Mouse (Mus musculus): ENCODE measurements around the gene Tesk1. TPM values are rescaled to one million over a fixed set of nuclear protein-coding genes. Genes with fewer than 3 reads are reported as not detected.

Gene Tesk1
- polyA plus RNA-seq, 1 experiment from 2014 or later = 9.2 TPM

GRCm38 (mm10) chr4:43417269-43418062, 24.3 kb upstream of the Tesk1 start:
- Histone ChIP-seq H3K4me1 (ENCODE audit: control insufficient read depth, insufficient read depth, low read depth, low read length) (peaks cover 3% of the 10 kb centered on the region), H3K36me3 (ENCODE audit: control insufficient read depth, insufficient read depth, low read length) (peaks cover 29% of the 10 kb centered on the region)

GRCm38 (mm10) chr4:43418450-43418849, 23.3 kb upstream of the Tesk1 start:
- Histone ChIP-seq H3K4me1 (ENCODE audit: control insufficient read depth, insufficient read depth, low read depth, low read length) (peaks cover 3% of the 10 kb centered on the region; the same call in 1 of the 2 replicates), H3K27ac (ENCODE audit: low read depth, low read length) (no peak overlapping the region), H3K36me3 (ENCODE audit: control insufficient read depth, insufficient read depth, low read length) (peaks cover 39% of the 10 kb centered on the region), H3K9ac (ENCODE audit: low read depth, low read length) (no peak overlapping the region), H3K4me2 (ENCODE audit: low read length) (no peak overlapping the region), H3K4me3 (ENCODE audit: low read length) (no peak overlapping the region), H3K9me3 (ENCODE audit: control insufficient read depth, low read length) (no peaks in the 10 kb centered on the region), H3K27me3 (replicated peaks; ENCODE audit: control insufficient read depth, insufficient read depth, low read length) (no peaks in the 10 kb centered on the region)
- ATAC-seq = no peak
- 69% methylated on average over 4 of the region's 4 CpGs for WGBS

More at GRCm38 (mm10) chr4:43417269-43418062, 24.3 kb upstream of the Tesk1 start:
- H3K9me3 ChIP-seq (ENCODE audit: control insufficient read depth, low read length) = no peaks in the 10 kb centered on the region
- H3K27ac ChIP-seq (ENCODE audit: low read depth, low read length) = no peak overlapping the region
- no peak for ATAC-seq
- no peak overlapping the region for H3K4me3 ChIP-seq (ENCODE audit: low read length)
- no peak overlapping the region for H3K4me2 ChIP-seq (ENCODE audit: low read length)
- no peak overlapping the region; the same call in 1 of the 2 replicates for H3K9ac ChIP-seq (ENCODE audit: low read depth, low read length)
- 85% methylated on average over 16 of the region's 16 CpGs for WGBS
- no peaks in the 10 kb centered on the region for H3K27me3 ChIP-seq (replicated peaks; ENCODE audit: control insufficient read depth, insufficient read depth, low read length)

- Histone ChIP-seq H3K27ac (ENCODE audit: low read depth, low read length) (no peak overlapping the region), H3K9ac (ENCODE audit: low read depth, low read length) (no peak overlapping the region), H3K4me3 (ENCODE audit: low read length) (no peak overlapping the region), H3K4me1 (ENCODE audit: control insufficient read depth, insufficient read depth, low read depth, low read length) (peaks cover 3% of the 10 kb centered on the region; the same call in 1 of the 2 replicates), H3K27me3 (replicated peaks; ENCODE audit: control insufficient read depth, insufficient read depth, low read length) (0 out of 2 replicates have a peak, but pooled peaks cover under 1% of the 10 kb centered on the region), H3K36me3 (ENCODE audit: control insufficient read depth, insufficient read depth, low read length) (peaks cover 46% of the 10 kb centered on the region), H3K4me2 (ENCODE audit: low read length) (no peak overlapping the region), H3K9me3 (ENCODE audit: control insufficient read depth, low read length) (no peaks in the 10 kb centered on the region)
- no peak for ATAC-seq
- 56% methylated on average over 15 of the region's 15 CpGs for WGBS
These were observed 22.6 kb upstream of the Tesk1 start for GRCm38 (mm10) chr4:43418973-43419656.

GRCm38 (mm10) chr4:43419801-43420281, 21.9 kb upstream of the Tesk1 start:
- WGBS = 65% methylated on average over 9 of the region's 9 CpGs
- H3K27ac ChIP-seq (ENCODE audit: low read depth, low read length) = no peak overlapping the region
- 0 out of 2 replicates have a peak, but pooled peaks cover 3% of the 10 kb centered on the region for H3K27me3 ChIP-seq (replicated peaks; ENCODE audit: control insufficient read depth, insufficient read depth, low read length)
- H3K9me3 ChIP-seq (ENCODE audit: control insufficient read depth, low read length) = no peaks in the 10 kb centered on the region
- H3K4me1 ChIP-seq (ENCODE audit: control insufficient read depth, insufficient read depth, low read depth, low read length) = peaks cover 3% of the 10 kb centered on the region; the same call in 1 of the 2 replicates
- H3K4me3 ChIP-seq (ENCODE audit: low read length) = no peak overlapping the region
- H3K9ac ChIP-seq (ENCODE audit: low read depth, low read length) = no peak overlapping the region
- peaks cover 53% of the 10 kb centered on the region for H3K36me3 ChIP-seq (ENCODE audit: control insufficient read depth, insufficient read depth, low read length)
- ATAC-seq = no peak; the same call in 1 of the 2 replicates
- no peak overlapping the region for H3K4me2 ChIP-seq (ENCODE audit: low read length)

- peaks cover 3% of the 10 kb centered on the region; the same call in 1 of the 2 replicates for H3K4me1 ChIP-seq (ENCODE audit: control insufficient read depth, insufficient read depth, low read depth, low read length)
- H3K36me3 ChIP-seq (ENCODE audit: control insufficient read depth, insufficient read depth, low read length) = peaks cover 58% of the 10 kb centered on the region
- no peaks in the 10 kb centered on the region for H3K9me3 ChIP-seq (ENCODE audit: control insufficient read depth, low read length)
- H3K27ac ChIP-seq (ENCODE audit: low read depth, low read length) = no peak overlapping the region
- H3K27me3 ChIP-seq (replicated peaks; ENCODE audit: control insufficient read depth, insufficient read depth, low read length) = 0 out of 2 replicates have a peak, but pooled peaks cover 3% of the 10 kb centered on the region
- ATAC-seq = no peak; the same call in 1 of the 2 replicates
- no peak overlapping the region for H3K4me3 ChIP-seq (ENCODE audit: low read length)
- no peak overlapping the region for H3K9ac ChIP-seq (ENCODE audit: low read depth, low read length)
- WGBS = 4% methylated on average over 6 of the region's 6 CpGs
- H3K4me2 ChIP-seq (ENCODE audit: low read length) = no peak overlapping the region
These were observed 21.4 kb upstream of the Tesk1 start for GRCm38 (mm10) chr4:43420305-43420704.

GRCm38 (mm10) chr4:43421632-43422240, 20.0 kb upstream of the Tesk1 start:
- H3K9me3 ChIP-seq (ENCODE audit: control insufficient read depth, low read length) = no peaks in the 10 kb centered on the region

GRCm38 (mm10) chr4:43423267-43423934, 18.3 kb upstream of the Tesk1 start:
- WGBS = 92% methylated on average over 20 of the region's 20 CpGs
- Histone ChIP-seq H3K4me2 (ENCODE audit: low read length) (no peak overlapping the region), H3K36me3 (ENCODE audit: control insufficient read depth, insufficient read depth, low read length) (peaks cover 51% of the 10 kb centered on the region), H3K4me1 (ENCODE audit: control insufficient read depth, insufficient read depth, low read depth, low read length) (peaks cover 4% of the 10 kb centered on the region), H3K9me3 (ENCODE audit: control insufficient read depth, low read length) (no peaks in the 10 kb centered on the region), H3K4me3 (ENCODE audit: low read length) (no peak overlapping the region), H3K9ac (ENCODE audit: low read depth, low read length) (no peak overlapping the region), H3K27ac (ENCODE audit: low read depth, low read length) (no peak overlapping the region), H3K27me3 (replicated peaks; ENCODE audit: control insufficient read depth, insufficient read depth, low read length) (0 out of 2 replicates have a peak, but pooled peaks cover 3% of the 10 kb centered on the region)
- no peak for ATAC-seq

More at GRCm38 (mm10) chr4:43421632-43422240, 20.0 kb upstream of the Tesk1 start:
- Histone ChIP-seq H3K4me1 (ENCODE audit: control insufficient read depth, insufficient read depth, low read depth, low read length) (no peaks in the 10 kb centered on the region; the same call in 1 of the 2 replicates), H3K27me3 (replicated peaks; ENCODE audit: control insufficient read depth, insufficient read depth, low read length) (0 out of 2 replicates have a peak, but pooled peaks cover 3% of the 10 kb centered on the region), H3K36me3 (ENCODE audit: control insufficient read depth, insufficient read depth, low read length) (peaks cover 56% of the 10 kb centered on the region), H3K27ac (ENCODE audit: low read depth, low read length) (no peak overlapping the region), H3K4me3 (ENCODE audit: low read length) (no peak overlapping the region), H3K4me2 (ENCODE audit: low read length) (no peak overlapping the region), H3K9ac (ENCODE audit: low read depth, low read length) (no peak overlapping the region)
- no peak for ATAC-seq
- WGBS = 73% methylated on average over 28 of the region's 28 CpGs

- Histone ChIP-seq H3K4me2 (ENCODE audit: low read length) (no peak overlapping the region), H3K4me1 (ENCODE audit: control insufficient read depth, insufficient read depth, low read depth, low read length) (peaks cover 6% of the 10 kb centered on the region), H3K36me3 (ENCODE audit: control insufficient read depth, insufficient read depth, low read length) (peaks cover 51% of the 10 kb centered on the region), H3K27ac (ENCODE audit: low read depth, low read length) (no peak overlapping the region), H3K27me3 (replicated peaks; ENCODE audit: control insufficient read depth, insufficient read depth, low read length) (0 out of 2 replicates have a peak, but pooled peaks cover 3% of the 10 kb centered on the region), H3K9me3 (ENCODE audit: control insufficient read depth, low read length) (no peaks in the 10 kb centered on the region), H3K4me3 (ENCODE audit: low read length) (no peak overlapping the region), H3K9ac (ENCODE audit: low read depth, low read length) (no peak overlapping the region)
- WGBS = 77% methylated on average over 9 of the region's 9 CpGs
- ATAC-seq = no peak
These were observed 17.7 kb upstream of the Tesk1 start for GRCm38 (mm10) chr4:43424072-43424471.

All from hindbrain, embryonic 16.5 days (tissue).